Mouse (Mus musculus): ENCODE results near the gene Map2k5.

DNA sequence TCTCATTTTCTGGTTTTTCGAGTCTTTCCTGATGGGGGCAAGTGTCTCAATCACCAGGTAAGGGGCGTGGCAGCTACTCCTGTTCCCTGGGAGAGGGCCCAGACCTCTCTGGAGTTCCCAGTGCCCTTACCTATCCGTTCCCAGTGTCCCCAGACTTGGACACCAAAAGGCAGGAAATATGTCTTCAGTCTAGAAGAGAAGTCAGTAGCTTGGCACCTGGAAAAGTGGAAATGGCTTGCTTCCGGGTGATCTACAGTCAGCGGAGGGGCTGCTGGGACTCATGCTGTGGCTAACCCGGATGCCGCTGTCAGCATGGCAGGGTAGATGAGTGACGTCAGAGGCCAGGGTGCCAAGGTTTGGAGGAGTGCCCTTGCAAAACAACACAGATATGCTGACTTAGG, 248.1 kb downstream of the Map2k5 start:
- TF ChIP-seq CTCF (IDR thresholded peaks at IDR 0.05; ENCODE audit: borderline replicate concordance, insufficient read depth, low read length) (no peak), POLR2A (IDR thresholded peaks at IDR 0.05; ENCODE audit: low read depth, low read length) (no peak)
